ENCODE assay signal across 18 mouse cellular contexts in genomic region chrX:133921187-133921586, GRCm38 (mm10). TPM values are rescaled to one million over a fixed set of nuclear protein-coding genes. Genes with fewer than 3 reads are reported as not detected.
DNase-seq lines count a peak whose midpoint lies in the region; ATAC-seq lines count a peak whose summit lies in the region.
"Had no signal": no experiment of that assay in that cellular context is flagged by ENCODE, and none has a peak within 500 bp of the region (broad histone marks: within the 10 kb centered on the region; RNA-seq: fewer than 3 reads in every experiment).

No protein-coding gene starts in this region.

- DNase-seq in left cerebral cortex, adult 8-10 months (ENCODE audit: low spot score in 2 of 2) = no peak
- DNase-seq in left cerebral cortex, adult 11 months (ENCODE audit: low spot score) = no peak
- no peak for DNase-seq in kidney, postnatal 14 days
- DNase-seq: adrenal gland, adult 8-10 months; adrenal gland, postnatal 14 days; adrenal gland, postnatal 36 days; cerebellum, adult 18-20 months; cerebellum, adult 8-10 months; cerebellum, adult 9-11 months; cerebellum, postnatal 14 days; cerebellum, postnatal 36 days; forebrain, postnatal 0 days had no signal

- ATAC-seq in common myeloid progenitor, adult 5-6 weeks (replicated peaks; ENCODE audit: low read depth, poor library complexity, severe bottlenecking) = peak; percentile 45; the same call in 1 of the 2 replicates
- ATAC-seq in megakaryocyte progenitor cell, adult 5-6 weeks (replicated peaks; ENCODE audit: poor library complexity) = peak; percentile 42; the same call in 1 of the 2 replicates
- ATAC-seq: activated CD4-positive, CD25-positive, alpha-beta regulatory T cell, adult 4 months; forebrain, embryonic 13.5 days; forebrain, embryonic 15.5 days; forebrain, postnatal 0 days; Patski had no signal

RNA-seq across cellular contexts. Expression of gene Srpx2, which starts 13.0 kb away (rescaled TPM):
- total RNA-seq in common myeloid progenitor, adult 5-6 weeks (2017) = not detected in 2 replicates
- not detected in 2 replicates for total RNA-seq in megakaryocyte progenitor cell, adult 5-6 weeks (2015)
- not detected in 2 replicates for total RNA-seq in megakaryocyte progenitor cell, adult 5-6 weeks (2017)
- total RNA-seq in left cerebral cortex, adult 8-10 months (2022) = 1 to 10 TPM in 3 of 4 experiments, under 1 TPM in 1; 0.81 to 1.8 (median 1.4) TPM

RNA-seq across cellular contexts. Expression of gene Tspan6, which starts 23.0 kb away (rescaled TPM):
- 9.6 and 11.0 TPM in 2 replicates for total RNA-seq in common myeloid progenitor, adult 5-6 weeks (2017)
- 2.0 and 3.8 TPM in 2 replicates for total RNA-seq in megakaryocyte progenitor cell, adult 5-6 weeks (2015)
- total RNA-seq in megakaryocyte progenitor cell, adult 5-6 weeks (2017) = 3.0 and 3.9 TPM in 2 replicates
- total RNA-seq in left cerebral cortex, adult 8-10 months (2022) = 10 to 100 TPM; 13.9 to 17.4 (median 15.4) TPM
